Mouse (Mus musculus): ENCODE data around the gene Trp53inp2.

Gene Trp53inp2

GRCm38 (mm10) chr2:155382791-155383438, 2.1 kb downstream of the Trp53inp2 start:
- no peak for DNase-seq (ENCODE audit: low read depth, low spot score)

GRCm38 (mm10) chr2:155385090-155385489, 4.2 kb downstream of the Trp53inp2 start:
- DNase-seq (ENCODE audit: low read depth, low spot score): peak; percentile 42

- DNase-seq (ENCODE audit: low read depth, low spot score): no peak
Observed at GRCm38 (mm10) chr2:155385731-155386533, 5.1 kb downstream of the Trp53inp2 start.

GRCm38 (mm10) chr2:155386534-155386899, 5.7 kb downstream of the Trp53inp2 start:
- no peak for DNase-seq (ENCODE audit: low read depth, low spot score)

- DNase-seq (ENCODE audit: low read depth, low spot score): no peak
Observed at GRCm38 (mm10) chr2:155387052-155387451, 6.2 kb downstream of the Trp53inp2 start.

- no peak for DNase-seq (ENCODE audit: low read depth, low spot score)
Observed at GRCm38 (mm10) chr2:155388573-155388972, 7.7 kb downstream of the Trp53inp2 start.

- no peak for DNase-seq (ENCODE audit: low read depth, low spot score)
Observed at GRCm38 (mm10) chr2:155394586-155394985, 13.7 kb downstream of the Trp53inp2 start.

- no peak for DNase-seq (ENCODE audit: low read depth, low spot score)
Observed at GRCm38 (mm10) chr2:155400276-155400675, 19.4 kb downstream of the Trp53inp2 start.

- no peak for DNase-seq (ENCODE audit: low read depth, low spot score)
Observed at GRCm38 (mm10) chr2:155401926-155402325, 21.1 kb downstream of the Trp53inp2 start.

- no peak for DNase-seq (ENCODE audit: low read depth, low spot score)
Observed at GRCm38 (mm10) chr2:155404635-155405034, 23.8 kb downstream of the Trp53inp2 start.

- DNase-seq (ENCODE audit: low read depth, low spot score): no peak
Observed at GRCm38 (mm10) chr2:155420911-155421310, 40.1 kb downstream of the Trp53inp2 start.

- DNase-seq (ENCODE audit: low read depth, low spot score): no peak
Observed at GRCm38 (mm10) chr2:155436445-155436844, 55.6 kb downstream of the Trp53inp2 start.

All from brain, embryonic 18.5 days (tissue).